Mouse (Mus musculus) lung, embryonic 16.5 days (tissue): ENCODE data around the gene Tmem184b. TPM values are rescaled to one million over a fixed set of nuclear protein-coding genes. Genes with fewer than 3 reads are reported as not detected.

Experiments
- ATAC-seq: fragments of 200-750 bp; cut with Nextera tagmentation; 2 replicates; pipeline ENCODE4 v1.8.0; 2017; ENCODE audit warnings: low read depth, mild to moderate bottlenecking, moderate library complexity
- H3K27ac ChIP-seq: fragments of 300-500 bp; sonication (generic); 2 replicates; pipeline ENCODE4 v1.5.1; 2014; ENCODE audit warnings: mild to moderate bottlenecking, control low read depth, low read length
- H3K27me3 ChIP-seq: fragments of 300-500 bp; sonication (generic); 2 replicates; pipeline ENCODE4 v1.6.1; 2014; ENCODE audit warnings: low read depth, low read length, mixed read lengths; ENCODE audit not compliant: control insufficient read depth, insufficient read depth
- H3K36me3 ChIP-seq: fragments of 300-500 bp; sonication (generic); 2 replicates; pipeline ENCODE4 v1.6.1; 2014; ENCODE audit warnings: low read length; ENCODE audit not compliant: control insufficient read depth, insufficient read depth
- H3K4me1 ChIP-seq: fragments of 300-500 bp; sonication (generic); replicated peaks from 2 replicates; pipeline ENCODE4 v1.6.1; 2014; ENCODE audit warnings: low read length, mixed read lengths; ENCODE audit not compliant: control insufficient read depth, insufficient read depth
- H3K4me2 ChIP-seq: fragments of 300-500 bp; sonication (generic); 2 replicates; pipeline ENCODE4 v1.6.1; 2014; ENCODE audit warnings: low read depth, low read length, control low read depth
- H3K4me3 ChIP-seq: fragments of 300-500 bp; sonication (generic); 2 replicates; pipeline ENCODE4 v1.5.1; 2014; ENCODE audit warnings: mild to moderate bottlenecking, low read length, control low read depth
- H3K9ac ChIP-seq: fragments of 300-500 bp; sonication (generic); 2 replicates; pipeline ENCODE4 v1.6.1; 2014; ENCODE audit warnings: low read length, control low read depth
- H3K9me3 ChIP-seq: fragments of 300-500 bp; sonication (generic); 2 replicates; pipeline ENCODE4 v1.6.1; 2016; ENCODE audit warnings: low read length; ENCODE audit not compliant: control insufficient read depth
- WGBS: fragments of 180-500 bp; shearing (Covaris S2); extraction: QIAGEN DNeasy Blood & Tissue Kit; methylation state at CpG from one replicate; pipeline ENCODE4 v1.1.7; 2014; 5-methylcytosine and 5-hydroxymethylcytosine counted together
- polyA plus RNA-seq: library from polyadenylated mRNA; unstranded; fragments of >200 nt; fragmentation: Nextera tagmentation; extraction: Ambion mirVana; gene quantifications from 2 replicates; pipeline ENCODE4 v1.2.1, GENCODE M21; 2015

Tmem184b gene
- polyA plus RNA-seq, 1 experiment from 2014 or later = 78.2 TPM

GRCm38 (mm10) chr15:79369452-79370280 is 33.7 kb downstream of the Tmem184b start:
- H3K9ac ChIP-seq = no peak overlapping the region

GRCm38 (mm10) chr15:79368861-79369440 is 34.4 kb downstream of the Tmem184b start:
- Histone ChIP-seq H3K27ac (peak overlapping the region; percentile 96), H3K9me3 (no peaks in the 10 kb centered on the region), H3K4me3 (no peak overlapping the region; the same call in 1 of the 2 replicates), H3K4me1 (peaks cover 26% of the 10 kb centered on the region), H3K36me3 (peaks cover 17% of the 10 kb centered on the region), H3K27me3 (no peaks in the 10 kb centered on the region), H3K9ac (peak overlapping the region; percentile 51; the same call in 1 of the 2 replicates), H3K4me2 (peak overlapping the region; percentile 35)
- peak; percentile 37 for ATAC-seq
- WGBS = 38% methylated on average over 8 of the region's 8 CpGs

More at GRCm38 (mm10) chr15:79369452-79370280, 33.7 kb downstream of the Tmem184b start:
- Histone ChIP-seq H3K4me1 (peaks cover 28% of the 10 kb centered on the region), H3K27ac (peak overlapping the region; percentile 96), H3K4me2 (no peak overlapping the region), H3K4me3 (no peak overlapping the region), H3K9me3 (no peaks in the 10 kb centered on the region), H3K36me3 (peaks cover 14% of the 10 kb centered on the region), H3K27me3 (no peaks in the 10 kb centered on the region)
- 55% methylated on average over 15 of the region's 15 CpGs for WGBS
- ATAC-seq = no peak

- Histone ChIP-seq H3K4me2 (peak overlapping the region; percentile 35), H3K27ac (peak overlapping the region; percentile 96), H3K4me1 (peaks cover 26% of the 10 kb centered on the region), H3K4me3 (peak overlapping the region; percentile 13), H3K9ac (peak overlapping the region; percentile 51), H3K36me3 (peaks cover 17% of the 10 kb centered on the region), H3K27me3 (no peaks in the 10 kb centered on the region), H3K9me3 (no peaks in the 10 kb centered on the region)
- peak; percentile 92 for ATAC-seq
- 9% methylated on average over 14 of the region's 14 CpGs for WGBS
Observed at GRCm38 (mm10) chr15:79368313-79368811, 35.0 kb downstream of the Tmem184b start.

GRCm38 (mm10) chr15:79366402-79366801 is 37.0 kb downstream of the Tmem184b start:
- no peaks in the 10 kb centered on the region for H3K9me3 ChIP-seq
- H3K9ac ChIP-seq = no peak overlapping the region
- H3K4me3 ChIP-seq = no peak overlapping the region
- WGBS = 89% methylated on average over 5 of the region's 5 CpGs
- H3K36me3 ChIP-seq = peaks cover 24% of the 10 kb centered on the region
- no peak overlapping the region for H3K27ac ChIP-seq
- H3K4me2 ChIP-seq = no peak overlapping the region
- ATAC-seq = no peak
- H3K27me3 ChIP-seq = no peaks in the 10 kb centered on the region
- H3K4me1 ChIP-seq = peaks cover 31% of the 10 kb centered on the region

- H3K9ac ChIP-seq = no peak overlapping the region
- H3K36me3 ChIP-seq = peaks cover 24% of the 10 kb centered on the region
- H3K9me3 ChIP-seq = no peaks in the 10 kb centered on the region
- H3K27me3 ChIP-seq = no peaks in the 10 kb centered on the region
- 96% methylated on average over 12 of the region's 12 CpGs for WGBS
- ATAC-seq = no peak
- H3K27ac ChIP-seq = no peak overlapping the region
- H3K4me3 ChIP-seq = no peak overlapping the region
- H3K4me1 ChIP-seq = peaks cover 43% of the 10 kb centered on the region
- H3K4me2 ChIP-seq = no peak overlapping the region
Observed at GRCm38 (mm10) chr15:79365068-79365467, 38.3 kb downstream of the Tmem184b start.

GRCm38 (mm10) chr15:79364120-79364519 is 39.2 kb downstream of the Tmem184b start:
- no peaks in the 10 kb centered on the region for H3K27me3 ChIP-seq
- ATAC-seq = no peak
- no peak overlapping the region for H3K4me3 ChIP-seq
- H3K9ac ChIP-seq = no peak overlapping the region
- H3K4me2 ChIP-seq = no peak overlapping the region
- no peaks in the 10 kb centered on the region for H3K9me3 ChIP-seq
- WGBS = 68% methylated on average over 6 of the region's 6 CpGs
- H3K36me3 ChIP-seq = peaks cover 24% of the 10 kb centered on the region
- H3K27ac ChIP-seq = no peak overlapping the region
- H3K4me1 ChIP-seq = peaks cover 43% of the 10 kb centered on the region

- H3K36me3 ChIP-seq = peaks cover 24% of the 10 kb centered on the region
- ATAC-seq = no peak
- peaks cover 47% of the 10 kb centered on the region for H3K4me1 ChIP-seq
- H3K27me3 ChIP-seq = no peaks in the 10 kb centered on the region
- no peak overlapping the region for H3K4me3 ChIP-seq
- H3K9ac ChIP-seq = peak overlapping the region; percentile 21; the same call in 1 of the 2 replicates
- H3K27ac ChIP-seq = peak overlapping the region; percentile 82
- no peaks in the 10 kb centered on the region for H3K9me3 ChIP-seq
- WGBS = 33% methylated on average over 4 of the region's 4 CpGs
- no peak overlapping the region for H3K4me2 ChIP-seq
Observed at GRCm38 (mm10) chr15:79361023-79361422, 42.3 kb downstream of the Tmem184b start.

- H3K36me3 ChIP-seq = peaks cover 22% of the 10 kb centered on the region
- H3K27ac ChIP-seq = peak overlapping the region; percentile 82
- no peak overlapping the region for H3K4me2 ChIP-seq
- no peaks in the 10 kb centered on the region for H3K27me3 ChIP-seq
- no peak overlapping the region for H3K4me3 ChIP-seq
- 13% methylated on average over 7 of the region's 7 CpGs for WGBS
- H3K9ac ChIP-seq = peak overlapping the region; percentile 3; the same call in 1 of the 2 replicates
- no peak for ATAC-seq
- H3K9me3 ChIP-seq = no peaks in the 10 kb centered on the region
- peaks cover 50% of the 10 kb centered on the region for H3K4me1 ChIP-seq
Observed at GRCm38 (mm10) chr15:79360371-79360770, 43.0 kb downstream of the Tmem184b start.

GRCm38 (mm10) chr15:79359954-79360353 is 43.4 kb downstream of the Tmem184b start:
- 0 out of 2 replicates have a peak overlapping the region, but pooled peaks have one; percentile 3 for H3K9ac ChIP-seq
- whole genome bisulfite sequencing = 6% methylated on average over 6 of the region's 6 CpGs
- no peaks in the 10 kb centered on the region for H3K9me3 ChIP-seq
- H3K27me3 ChIP-seq = no peaks in the 10 kb centered on the region
- no peak overlapping the region for H3K4me3 ChIP-seq
- H3K4me1 ChIP-seq = peaks cover 50% of the 10 kb centered on the region
- peak overlapping the region; percentile 82 for H3K27ac ChIP-seq
- ATAC-seq = peak; percentile 51
- H3K4me2 ChIP-seq = no peak overlapping the region
- H3K36me3 ChIP-seq = peaks cover 18% of the 10 kb centered on the region
